Mouse (Mus musculus) kidney, postnatal 0 days (tissue): ENCODE data around the gene Sema4f. TPM values are rescaled to one million over a fixed set of nuclear protein-coding genes. Genes with fewer than 3 reads are reported as not detected.

ENCODE experiments used
- ATAC-seq: fragments of 200-750 bp; cut with Nextera tagmentation; replicated peaks from 2 replicates; pipeline ENCODE4 v1.8.0; 2017; ENCODE audit warnings: low read depth, moderate number of reproducible peaks, moderate TSS enrichment, moderate library complexity; ENCODE audit not compliant: low FRiP score
- DNase-seq: peaks from one replicate; pipeline ENCODE4 v3.0.0-alpha.2; 2016; ENCODE audit warnings: low spot score
- H3K27ac ChIP-seq: fragments of 300-500 bp; sonication (generic); 2 replicates; pipeline ENCODE4 v1.5.1; 2014; ENCODE audit warnings: mild to moderate bottlenecking
- H3K27me3 ChIP-seq: fragments of 300-500 bp; sonication (generic); 2 replicates; pipeline ENCODE4 v1.6.1; 2014; ENCODE audit warnings: low read length, mixed read lengths; ENCODE audit not compliant: insufficient read depth
- H3K36me3 ChIP-seq: fragments of 300-500 bp; sonication (generic); 2 replicates; pipeline ENCODE4 v1.6.1; 2014; ENCODE audit warnings: low read length, mixed read lengths; ENCODE audit not compliant: insufficient read depth
- H3K4me1 ChIP-seq: fragments of 300-500 bp; sonication (generic); replicated peaks from 2 replicates; pipeline ENCODE4 v1.6.1; 2014; ENCODE audit warnings: antibody characterized with exemption, low read length, mixed read lengths; ENCODE audit not compliant: insufficient read depth
- H3K4me2 ChIP-seq: fragments of 300-500 bp; sonication (generic); 2 replicates; pipeline ENCODE4 v1.6.1; 2014; ENCODE audit warnings: mild to moderate bottlenecking, low read length, moderate library complexity, mixed read lengths
- H3K4me3 ChIP-seq: fragments of 300-500 bp; sonication (generic); replicated peaks from 2 replicates; pipeline ENCODE4 v1.5.1; 2014; ENCODE audit warnings: low read depth, low read length
- H3K9ac ChIP-seq: fragments of 300-500 bp; sonication (generic); 2 replicates; pipeline ENCODE4 v1.6.1; 2014; ENCODE audit warnings: low read depth, low read length
- H3K9me3 ChIP-seq: fragments of 300-500 bp; sonication (generic); replicated peaks from 2 replicates; pipeline ENCODE4 v1.6.1; 2016; ENCODE audit warnings: low read length, inconsistent platforms, mixed read lengths
- CTCF ChIP-seq: IDR thresholded peaks from 2 replicates; pipeline ENCODE4 v1.5.1; 2016; ENCODE audit warnings: antibody characterized with exemption, low read depth, mild to moderate bottlenecking, moderate library complexity
- WGBS: fragments of 180-500 bp; shearing (Covaris S2); extraction: QIAGEN DNeasy Blood & Tissue Kit; methylation state at CpG from one replicate; pipeline ENCODE4 v1.1.7; 2014; 5-methylcytosine and 5-hydroxymethylcytosine counted together
- polyA plus RNA-seq: library from polyadenylated mRNA; unstranded; fragments of >200 nt; fragmentation: Nextera tagmentation; extraction: Ambion mirVana; gene quantifications from 2 replicates; pipeline ENCODE4 v1.2.1, GENCODE M21; 2015

The Sema4f gene
- polyA plus RNA-seq, 1 experiment from 2014 or later = 0.41 TPM

DNA sequence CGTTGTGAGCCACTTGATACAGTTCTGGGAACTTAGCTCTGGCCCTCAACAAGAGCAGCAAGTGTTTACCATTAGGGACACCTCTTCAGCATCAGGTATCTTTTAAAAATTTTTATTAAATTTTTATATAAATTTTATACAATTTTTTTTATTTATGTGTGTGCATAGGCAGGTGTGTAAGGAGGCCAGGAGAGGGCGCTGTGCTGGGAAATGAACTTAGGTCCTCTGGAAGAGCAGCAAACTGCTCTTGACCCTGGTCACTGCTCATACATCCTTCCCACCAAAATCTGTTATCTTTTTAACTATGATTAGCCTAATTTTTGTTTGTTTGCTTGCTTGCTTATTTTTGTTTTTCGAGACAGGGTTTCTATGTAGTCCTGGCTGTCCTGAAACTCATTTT lies 58.8 kb downstream of the Sema4f start:
- peak; percentile 37; the same call in 1 of the 2 replicates for TF ChIP-seq CTCF
- no peak overlapping the region for H3K9ac ChIP-seq
- WGBS = 90% methylated on average over 3 of the region's 3 CpGs
- H3K4me3 ChIP-seq = no peak overlapping the region
- H3K4me2 ChIP-seq = no peak overlapping the region
- no peak for DNase-seq
- no peaks in the 10 kb centered on the region for H3K27me3 ChIP-seq
- H3K4me1 ChIP-seq = no peaks in the 10 kb centered on the region
- ATAC-seq = no peak
- no peak overlapping the region for H3K27ac ChIP-seq
- no peaks in the 10 kb centered on the region for H3K9me3 ChIP-seq
- no peaks in the 10 kb centered on the region for H3K36me3 ChIP-seq

DNA sequence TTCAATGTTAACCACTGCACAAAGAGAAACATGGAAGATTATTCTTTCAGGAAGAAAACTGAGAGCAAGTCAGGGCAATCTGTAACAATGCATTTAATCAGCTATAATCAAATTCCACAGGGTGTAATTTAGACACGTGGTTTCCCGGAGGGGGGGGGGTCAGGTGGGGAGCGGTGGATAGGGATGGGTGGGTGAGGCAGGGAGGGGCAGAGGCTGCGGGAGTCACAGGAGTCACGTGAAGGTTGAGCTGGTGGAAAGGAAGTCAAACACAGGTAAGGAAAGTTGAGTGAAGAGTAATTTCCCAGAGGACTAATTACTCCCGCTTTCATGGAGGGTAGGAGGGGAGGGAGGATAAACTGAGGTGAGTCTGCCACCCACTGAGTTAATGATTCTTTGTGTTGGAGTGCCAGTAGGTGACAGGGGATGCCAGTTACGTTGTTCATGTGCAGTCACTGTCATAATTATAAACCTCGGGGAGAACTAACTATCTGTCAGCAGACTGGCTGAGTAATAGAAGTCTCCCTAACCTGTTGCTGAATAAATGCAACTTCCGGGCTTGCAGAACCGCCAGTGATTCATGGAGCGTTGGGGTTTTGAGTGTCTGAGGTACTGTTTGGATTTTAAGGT lies 60.0 kb downstream of the Sema4f start:
- ATAC-seq (no peak), DNase-seq (no peak)
- no peak for TF ChIP-seq CTCF
- no peaks in the 10 kb centered on the region for H3K9me3 ChIP-seq
- no peak overlapping the region for H3K4me3 ChIP-seq
- peak overlapping the region; percentile 3; the same call in 1 of the 2 replicates for H3K4me2 ChIP-seq
- WGBS = 27% methylated on average over 11 of the region's 11 CpGs
- no peaks in the 10 kb centered on the region for H3K27me3 ChIP-seq
- H3K9ac ChIP-seq = no peak overlapping the region
- H3K27ac ChIP-seq = no peak overlapping the region
- H3K4me1 ChIP-seq = no peaks in the 10 kb centered on the region
- no peaks in the 10 kb centered on the region for H3K36me3 ChIP-seq

DNA sequence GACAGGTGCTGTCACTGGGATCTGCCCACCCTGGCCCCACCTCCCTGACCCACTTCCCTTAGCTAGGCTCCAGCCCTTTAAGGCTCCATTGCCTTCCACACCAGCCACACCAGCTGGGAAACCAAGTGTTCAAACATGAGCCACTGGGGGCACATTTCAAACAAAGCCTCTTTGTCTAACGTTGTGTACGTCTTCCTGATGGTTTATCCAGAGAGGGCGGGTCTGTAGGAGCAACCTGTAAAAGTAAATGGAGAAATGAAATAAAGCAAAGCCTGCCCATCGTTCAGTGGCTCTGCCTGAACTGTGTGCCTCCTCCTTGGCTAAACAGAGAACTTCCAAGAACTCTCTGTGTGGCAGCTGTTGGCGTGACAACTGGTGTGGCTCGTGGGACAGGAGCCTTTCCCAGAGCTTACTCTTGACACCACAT lies 64.0 kb downstream of the Sema4f start:
- no peaks in the 10 kb centered on the region for H3K27me3 ChIP-seq
- H3K9me3 ChIP-seq = no peaks in the 10 kb centered on the region
- 0 out of 2 replicates have a peak, but pooled peaks have one; percentile 45 for ATAC-seq
- 44% methylated on average over 6 of the region's 6 CpGs for WGBS
- no peak overlapping the region for H3K4me3 ChIP-seq
- H3K9ac ChIP-seq = no peak overlapping the region
- DNase-seq = no peak
- TF ChIP-seq CTCF = no peak
- H3K27ac ChIP-seq = no peak overlapping the region
- H3K4me2 ChIP-seq = no peak overlapping the region
- H3K4me1 ChIP-seq = no peaks in the 10 kb centered on the region
- no peaks in the 10 kb centered on the region for H3K36me3 ChIP-seq

DNA sequence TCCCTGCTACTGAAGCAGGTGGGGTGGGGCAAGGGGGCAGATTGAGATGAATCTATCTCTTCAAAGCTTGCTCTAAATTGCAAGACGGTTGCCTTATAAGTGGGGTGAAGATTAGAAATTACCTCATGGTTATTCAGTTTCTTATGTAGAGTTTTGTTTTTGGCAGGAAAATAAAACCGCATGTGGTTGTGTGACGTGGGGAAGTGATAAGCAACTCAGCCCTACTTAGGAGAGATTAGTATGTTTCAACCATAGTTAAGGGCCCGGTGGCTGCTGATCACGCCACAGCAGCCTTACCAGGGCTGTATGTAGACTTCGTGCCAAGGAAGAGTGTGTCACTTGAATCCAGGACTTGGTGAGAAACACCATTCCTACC lies 67.2 kb downstream of the Sema4f start:
- no peak overlapping the region for H3K4me2 ChIP-seq
- no peak overlapping the region for H3K9ac ChIP-seq
- no peak overlapping the region for H3K4me3 ChIP-seq
- H3K27me3 ChIP-seq = no peaks in the 10 kb centered on the region
- H3K9me3 ChIP-seq = no peaks in the 10 kb centered on the region
- TF ChIP-seq CTCF = no peak
- ATAC-seq = no peak
- no peak for DNase-seq
- no peaks in the 10 kb centered on the region for H3K4me1 ChIP-seq
- H3K36me3 ChIP-seq = no peaks in the 10 kb centered on the region
- no peak overlapping the region for H3K27ac ChIP-seq
- 68% methylated on average over 6 of the region's 6 CpGs for WGBS

DNA sequence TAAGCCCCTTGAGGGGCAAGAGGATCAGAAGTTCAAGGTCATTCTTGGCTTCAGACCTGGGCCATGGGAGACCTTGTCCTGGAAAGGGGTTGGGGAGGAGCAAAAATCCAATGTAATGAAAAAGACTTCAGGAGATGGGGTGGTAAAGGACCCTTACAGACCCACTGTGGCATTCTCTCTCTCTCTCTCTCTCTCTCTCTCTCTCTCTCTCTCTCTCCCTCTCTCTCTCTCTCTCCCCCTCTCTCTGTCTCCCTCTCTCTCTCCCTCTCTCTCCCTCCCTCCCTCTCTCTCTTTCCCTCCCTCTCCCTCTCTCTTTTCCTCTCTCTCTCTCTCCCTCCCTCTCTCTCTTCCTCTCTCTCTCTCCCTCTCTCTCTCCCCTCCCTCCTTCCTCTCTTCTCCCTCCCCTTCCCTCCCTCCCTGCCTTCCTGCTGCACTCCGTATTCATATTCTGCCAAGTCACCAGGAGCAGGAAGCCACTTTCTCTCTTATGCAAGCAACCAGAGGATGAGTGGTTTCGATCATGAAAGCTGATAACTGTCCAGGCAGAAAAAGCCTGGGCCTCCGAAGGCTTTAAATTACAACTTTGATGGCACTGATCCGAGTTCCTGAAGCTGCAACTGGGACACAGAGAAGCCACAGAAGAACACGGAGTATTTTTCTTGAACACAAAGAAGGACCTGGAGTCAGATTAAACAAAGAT lies 67.8 kb downstream of the Sema4f start:
- no peak for TF ChIP-seq CTCF
- peak; percentile 59 for DNase-seq
- H3K4me2 ChIP-seq = no peak overlapping the region
- H3K27me3 ChIP-seq = no peaks in the 10 kb centered on the region
- H3K4me3 ChIP-seq = no peak overlapping the region
- no peaks in the 10 kb centered on the region for H3K36me3 ChIP-seq
- H3K4me1 ChIP-seq = no peaks in the 10 kb centered on the region
- no peak overlapping the region for H3K27ac ChIP-seq
- no peaks in the 10 kb centered on the region for H3K9me3 ChIP-seq
- H3K9ac ChIP-seq = no peak overlapping the region
- ATAC-seq = no peak
- WGBS = 4% methylated on average over 5 of the region's 5 CpGs

DNA sequence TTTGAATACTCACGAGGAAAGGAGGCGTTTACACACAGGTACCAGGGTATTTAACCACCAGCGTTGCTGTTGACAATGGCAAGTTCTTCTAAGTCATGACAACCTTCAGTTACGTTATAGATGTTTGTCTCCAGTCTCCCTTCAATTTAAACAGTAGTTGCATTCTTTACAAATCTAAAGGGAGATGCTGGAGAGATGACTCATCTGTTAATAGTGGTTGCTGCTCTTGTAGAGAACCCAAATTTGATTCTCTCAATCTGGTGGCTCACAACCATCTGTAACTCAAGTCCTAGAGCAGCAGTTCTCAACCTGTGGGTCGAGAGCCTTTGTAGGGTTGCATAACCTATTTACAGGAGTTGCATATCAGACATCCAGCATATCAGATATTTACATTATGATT lies 71.1 kb downstream of the Sema4f start:
- H3K27ac ChIP-seq = no peak overlapping the region
- no peak overlapping the region for H3K9ac ChIP-seq
- DNase-seq = no peak
- H3K9me3 ChIP-seq = no peaks in the 10 kb centered on the region
- no peaks in the 10 kb centered on the region for H3K27me3 ChIP-seq
- TF ChIP-seq CTCF = no peak
- no peak overlapping the region for H3K4me2 ChIP-seq
- WGBS = 76% methylated on average over 5 of the region's 5 CpGs
- ATAC-seq = no peak
- no peak overlapping the region for H3K4me3 ChIP-seq
- no peaks in the 10 kb centered on the region for H3K36me3 ChIP-seq
- no peaks in the 10 kb centered on the region for H3K4me1 ChIP-seq
